Mouse (Mus musculus) forebrain, embryonic 13.5 days (tissue): ENCODE results near the gene Slc25a29. TPM values are rescaled to one million over a fixed set of nuclear protein-coding genes. Genes with fewer than 3 reads are reported as not detected.
"Not testable (repeated sequence)": the region's sequence is repeated elsewhere in the genome, so short reads cannot be mapped to it uniquely, and the experiment has no call there.

ENCODE experiments used
- ATAC-seq: fragments of 200-750 bp; cut with Nextera tagmentation; 2 replicates; pipeline ENCODE4 v1.8.0; 2017
- H3K27ac ChIP-seq: fragments of 300-500 bp; sonication (generic); 2 replicates; pipeline ENCODE4 v1.5.1; 2015; ENCODE audit warnings: inconsistent platforms, mild to moderate bottlenecking, moderate library complexity
- H3K27me3 ChIP-seq: fragments of 300-500 bp; sonication (generic); 2 replicates; pipeline ENCODE4 v1.6.1; 2015; ENCODE audit warnings: mild to moderate bottlenecking, inconsistent platforms
- H3K36me3 ChIP-seq: fragments of 300-500 bp; sonication (generic); 2 replicates; pipeline ENCODE4 v1.6.1; 2015; ENCODE audit warnings: mild to moderate bottlenecking, inconsistent platforms; ENCODE audit not compliant: poor library complexity, severe bottlenecking
- H3K4me1 ChIP-seq: fragments of 300-500 bp; sonication (generic); 2 replicates; pipeline ENCODE4 v1.6.1; 2015; ENCODE audit warnings: inconsistent platforms
- H3K4me2 ChIP-seq: fragments of 300-500 bp; sonication (generic); 2 replicates; pipeline ENCODE4 v1.6.1; 2015; ENCODE audit warnings: inconsistent platforms, mild to moderate bottlenecking, moderate library complexity
- H3K4me3 ChIP-seq: fragments of 300-500 bp; sonication (generic); 2 replicates; pipeline ENCODE4 v1.5.1; 2015; ENCODE audit warnings: mild to moderate bottlenecking, inconsistent platforms
- H3K9ac ChIP-seq: fragments of 300-500 bp; sonication (generic); 2 replicates; pipeline ENCODE4 v1.6.1; 2015; ENCODE audit warnings: mild to moderate bottlenecking, inconsistent platforms
- H3K9me3 ChIP-seq: fragments of 300-500 bp; sonication (generic); replicated peaks from 2 replicates; pipeline ENCODE4 v1.6.1; 2016; ENCODE audit warnings: inconsistent platforms
- WGBS: fragments of 180-500 bp; shearing (Covaris S2); methylation state at CpG from one replicate; pipeline ENCODE4 v1.1.7; 2015; 5-methylcytosine and 5-hydroxymethylcytosine counted together
- polyA plus RNA-seq: library from polyadenylated mRNA; unstranded; fragments of >200 nt; fragmentation: Nextera tagmentation; extraction: Ambion mirVana; gene quantifications from 2 replicates; pipeline ENCODE4 v1.2.1, GENCODE M21; 2015

Slc25a29 gene
- polyA plus RNA-seq, 1 experiment from 2014 or later: 21.2 TPM

- H3K4me3 ChIP-seq: no peak overlapping the region
- H3K27me3 ChIP-seq: no peaks in the 10 kb centered on the region
- H3K4me1 ChIP-seq: peaks cover 9% of the 10 kb centered on the region; the same call in 1 of the 2 replicates
- no peak overlapping the region for H3K4me2 ChIP-seq
- no peak overlapping the region for H3K27ac ChIP-seq
- no peak overlapping the region for H3K9ac ChIP-seq
- peaks cover 22% of the 10 kb centered on the region for H3K36me3 ChIP-seq
- H3K9me3 ChIP-seq: no peaks in the 10 kb centered on the region
- WGBS: 90% methylated on average over 10 of the region's 10 CpGs
- no peak for ATAC-seq
Observed at GRCm38 (mm10) chr12:108855081-108855480, 19.4 kb upstream of the Slc25a29 start.

GRCm38 (mm10) chr12:108852822-108853221 is 17.1 kb upstream of the Slc25a29 start:
- H3K27me3 ChIP-seq: no peaks in the 10 kb centered on the region
- no peaks in the 10 kb centered on the region for H3K9me3 ChIP-seq
- WGBS: 88% methylated on average over 8 of the region's 8 CpGs
- no peak overlapping the region for H3K4me3 ChIP-seq
- H3K9ac ChIP-seq: no peak overlapping the region
- peaks cover 21% of the 10 kb centered on the region for H3K36me3 ChIP-seq
- no peak overlapping the region for H3K27ac ChIP-seq
- no peak overlapping the region for H3K4me2 ChIP-seq
- H3K4me1 ChIP-seq: peaks cover 9% of the 10 kb centered on the region; the same call in 1 of the 2 replicates
- no peak for ATAC-seq

- H3K4me2 ChIP-seq: no peak overlapping the region
- H3K9me3 ChIP-seq: no peaks in the 10 kb centered on the region
- no peaks in the 10 kb centered on the region for H3K27me3 ChIP-seq
- H3K9ac ChIP-seq: no peak overlapping the region
- ATAC-seq: no peak
- 91% methylated on average over 8 of the region's 8 CpGs for whole genome bisulfite sequencing
- H3K4me3 ChIP-seq: no peak overlapping the region
- peaks cover 27% of the 10 kb centered on the region for H3K36me3 ChIP-seq
- peaks cover 9% of the 10 kb centered on the region; the same call in 1 of the 2 replicates for H3K4me1 ChIP-seq
- H3K27ac ChIP-seq: no peak overlapping the region
Observed at GRCm38 (mm10) chr12:108850886-108851285, 15.2 kb upstream of the Slc25a29 start.

DNA sequence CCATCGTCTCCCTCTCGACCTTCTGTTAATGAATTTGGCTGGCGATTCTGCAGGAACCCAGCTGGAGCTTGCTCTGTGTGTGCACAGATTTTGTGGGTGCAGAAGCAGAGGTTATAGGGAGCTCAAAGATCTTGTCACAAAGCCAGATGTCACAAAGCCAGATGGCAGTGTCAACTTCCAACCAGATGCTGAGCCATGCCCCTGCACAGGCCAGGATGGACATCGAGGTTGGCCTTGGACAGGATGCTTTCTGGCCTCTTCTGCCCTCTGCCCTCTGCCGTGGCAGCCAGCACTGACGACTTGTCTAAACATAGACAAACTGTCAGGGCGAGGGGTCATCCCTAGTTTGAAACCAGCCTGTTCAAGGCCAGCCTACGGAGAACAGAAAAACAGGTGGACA is 14.4 kb upstream of the Slc25a29 start:
- peaks cover 27% of the 10 kb centered on the region for H3K36me3 ChIP-seq
- no peak for ATAC-seq
- H3K9me3 ChIP-seq: no peaks in the 10 kb centered on the region
- H3K27ac ChIP-seq: no peak overlapping the region
- no peak overlapping the region for H3K4me2 ChIP-seq
- WGBS: 81% methylated on average over 8 of the region's 8 CpGs
- no peak overlapping the region for H3K9ac ChIP-seq
- H3K27me3 ChIP-seq: no peaks in the 10 kb centered on the region
- peaks cover 9% of the 10 kb centered on the region; the same call in 1 of the 2 replicates for H3K4me1 ChIP-seq
- no peak overlapping the region for H3K4me3 ChIP-seq

- H3K36me3 ChIP-seq: peaks cover 32% of the 10 kb centered on the region
- WGBS: 90% methylated on average over 4 of the region's 4 CpGs
- H3K4me1 ChIP-seq: peaks cover 9% of the 10 kb centered on the region; the same call in 1 of the 2 replicates
- H3K9ac ChIP-seq: no peak overlapping the region
- ATAC-seq: no peak
- H3K27ac ChIP-seq: no peak overlapping the region
- no peak overlapping the region for H3K4me3 ChIP-seq
- no peaks in the 10 kb centered on the region for H3K27me3 ChIP-seq
- no peaks in the 10 kb centered on the region for H3K9me3 ChIP-seq
- no peak overlapping the region for H3K4me2 ChIP-seq
Observed at GRCm38 (mm10) chr12:108849488-108850022, 13.9 kb upstream of the Slc25a29 start.

DNA sequence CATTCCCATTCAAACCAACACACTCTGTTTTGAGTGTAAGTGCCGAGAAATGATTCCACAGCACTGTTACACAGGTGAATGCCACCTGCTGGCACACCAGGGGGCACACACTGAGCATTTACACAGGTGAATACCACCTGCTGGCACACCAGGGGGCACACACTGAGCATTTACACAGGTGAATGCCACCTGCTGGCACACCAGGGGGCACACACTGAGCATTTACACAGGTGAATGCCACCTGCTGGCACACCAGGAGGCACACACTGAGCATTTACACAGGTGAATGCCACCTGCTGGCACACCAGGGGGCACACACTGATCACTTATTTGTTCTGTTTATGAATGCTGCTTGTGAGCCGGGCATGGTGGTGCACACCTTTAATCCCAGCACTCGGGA is 12.3 kb upstream of the Slc25a29 start:
- peaks cover 45% of the 10 kb centered on the region for H3K36me3 ChIP-seq
- not testable (repeated sequence) for ATAC-seq, H3K9me3 ChIP-seq, H3K27ac ChIP-seq, H3K4me1 ChIP-seq, H3K4me2 ChIP-seq, H3K4me3 ChIP-seq, H3K27me3 ChIP-seq, H3K9ac ChIP-seq
- WGBS: 85% methylated on average over 3 of the region's 3 CpGs

- no peaks in the 10 kb centered on the region; the same call in 1 of the 2 replicates for H3K9me3 ChIP-seq
- peaks cover 15% of the 10 kb centered on the region for H3K4me1 ChIP-seq
- peaks cover 63% of the 10 kb centered on the region for H3K36me3 ChIP-seq
- no peak overlapping the region for H3K4me2 ChIP-seq
- H3K9ac ChIP-seq: no peak overlapping the region
- no peak overlapping the region for H3K4me3 ChIP-seq
- H3K27ac ChIP-seq: no peak overlapping the region
- ATAC-seq: no peak
- H3K27me3 ChIP-seq: no peaks in the 10 kb centered on the region
- WGBS: 87% methylated on average over 7 of the region's 7 CpGs
Observed at GRCm38 (mm10) chr12:108842663-108843062, 7.0 kb upstream of the Slc25a29 start.

GRCm38 (mm10) chr12:108841181-108841580 is 5.5 kb upstream of the Slc25a29 start:
- WGBS: 94% methylated on average over 6 of the region's 6 CpGs
- Histone ChIP-seq H3K9ac (no peak overlapping the region), H3K27me3 (no peaks in the 10 kb centered on the region), H3K4me2 (no peak overlapping the region), H3K27ac (no peak overlapping the region), H3K4me1 (peaks cover 30% of the 10 kb centered on the region), H3K4me3 (no peak overlapping the region), H3K9me3 (no peaks in the 10 kb centered on the region; the same call in 1 of the 2 replicates), H3K36me3 (peaks cover 58% of the 10 kb centered on the region)
- ATAC-seq: no peak

GRCm38 (mm10) chr12:108836722-108837121 is 1.0 kb upstream of the Slc25a29 start:
- 0 out of 2 replicates have a peak overlapping the region, but pooled peaks have one; percentile 87 for H3K27ac ChIP-seq

DNA sequence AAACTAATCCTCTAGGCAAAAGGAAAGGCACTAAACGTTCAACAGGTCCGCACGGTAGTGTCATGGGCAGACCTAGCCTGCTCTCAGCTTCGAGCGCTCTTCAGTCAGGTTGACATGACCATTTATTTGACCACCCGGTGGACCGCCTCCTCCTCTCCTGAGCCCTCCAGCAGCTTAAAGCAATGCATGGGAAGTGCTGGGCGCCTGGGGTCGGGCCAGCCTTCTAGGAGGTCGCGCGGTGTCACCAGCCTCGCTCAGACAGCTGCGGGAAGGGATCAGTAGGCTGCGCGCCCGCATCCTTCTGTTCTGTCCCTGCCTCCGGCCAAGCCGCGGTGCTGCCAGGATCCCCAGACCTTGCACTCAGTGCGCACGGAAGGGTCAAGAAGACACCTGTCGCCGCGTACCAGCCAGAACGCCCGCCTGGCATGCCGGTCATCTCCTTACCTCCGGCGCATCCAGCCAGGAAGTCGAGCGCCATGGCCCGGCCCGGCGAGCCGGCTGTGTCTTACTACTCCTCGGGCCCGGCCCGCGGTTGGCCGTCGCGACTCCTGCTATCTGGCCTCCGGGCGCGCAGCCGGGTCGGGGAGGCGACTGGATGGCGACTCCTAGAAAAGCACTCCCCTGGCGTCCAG is 359 bp downstream of the Slc25a29 start:
- Histone ChIP-seq H3K9me3 (no peaks in the 10 kb centered on the region), H3K4me2 (peak overlapping the region; percentile 96), H3K4me1 (peaks cover 61% of the 10 kb centered on the region), H3K27ac (no peak overlapping the region), H3K4me3 (peak overlapping the region; percentile 74), H3K36me3 (peaks cover 9% of the 10 kb centered on the region), H3K27me3 (no peaks in the 10 kb centered on the region), H3K9ac (peak overlapping the region; percentile 86)
- 1% methylated on average over 51 of the region's 51 CpGs for WGBS
- peak; percentile 22; the same call in 1 of the 2 replicates for ATAC-seq

More at GRCm38 (mm10) chr12:108836722-108837121, 1.0 kb upstream of the Slc25a29 start:
- H3K36me3 ChIP-seq: peaks cover 20% of the 10 kb centered on the region
- H3K9ac ChIP-seq: peak overlapping the region; percentile 81
- ATAC-seq: no peak
- peaks cover 61% of the 10 kb centered on the region for H3K4me1 ChIP-seq
- no peaks in the 10 kb centered on the region for H3K9me3 ChIP-seq
- WGBS: 72% methylated on average over 7 of the region's 7 CpGs
- H3K27me3 ChIP-seq: no peaks in the 10 kb centered on the region
- H3K4me2 ChIP-seq: peak overlapping the region; percentile 96
- H3K4me3 ChIP-seq: peak overlapping the region; percentile 74

DNA sequence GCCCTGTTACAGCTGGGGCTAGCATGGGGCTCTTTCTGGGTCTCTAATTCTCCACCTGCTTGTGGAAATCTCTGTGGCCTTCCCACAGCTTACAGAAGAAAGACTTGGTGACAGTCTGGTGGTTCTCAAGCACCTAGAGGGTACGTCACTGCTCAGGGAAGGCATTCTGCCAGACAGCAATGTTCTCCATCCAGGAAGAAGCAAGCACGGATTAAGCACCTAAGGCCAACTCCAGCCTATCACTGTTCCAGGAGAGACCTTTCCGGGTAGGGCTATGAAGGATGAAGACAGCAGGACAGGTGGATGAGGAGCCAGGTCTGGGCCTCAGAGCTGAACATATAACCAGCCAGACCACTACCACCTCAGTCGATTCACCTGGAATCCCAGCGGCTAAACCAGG is 897 bp downstream of the Slc25a29 start:
- peak overlapping the region; percentile 96 for H3K4me2 ChIP-seq
- H3K9ac ChIP-seq: peak overlapping the region; percentile 86
- no peaks in the 10 kb centered on the region for H3K27me3 ChIP-seq
- H3K4me1 ChIP-seq: peaks cover 58% of the 10 kb centered on the region
- H3K27ac ChIP-seq: no peak overlapping the region
- peak overlapping the region; percentile 74 for H3K4me3 ChIP-seq
- no peaks in the 10 kb centered on the region for H3K9me3 ChIP-seq
- H3K36me3 ChIP-seq: peaks cover 9% of the 10 kb centered on the region
- ATAC-seq: no peak
- 41% methylated on average over 5 of the region's 5 CpGs for WGBS

GRCm38 (mm10) chr12:108834337-108834736 is 1.3 kb downstream of the Slc25a29 start:
- H3K4me1 ChIP-seq: peaks cover 54% of the 10 kb centered on the region
- WGBS: 85% methylated on average over 3 of the region's 3 CpGs
- H3K4me2 ChIP-seq: peak overlapping the region; percentile 96
- no peaks in the 10 kb centered on the region for H3K27me3 ChIP-seq
- peak overlapping the region; percentile 86; the same call in 1 of the 2 replicates for H3K9ac ChIP-seq
- no peaks in the 10 kb centered on the region for H3K9me3 ChIP-seq
- peaks cover 9% of the 10 kb centered on the region for H3K36me3 ChIP-seq
- peak overlapping the region; percentile 74 for H3K4me3 ChIP-seq
- ATAC-seq: no peak
- no peak overlapping the region for H3K27ac ChIP-seq
